Mouse (Mus musculus): ENCODE data around the gene 1700034I23Rik.
A peak's percentile ranks its signal among the peaks of the same experiment; 100 is the strongest.
"Not testable (repeated sequence)": the region's sequence is repeated elsewhere in the genome, so short reads cannot be mapped to it uniquely, and the experiment has no call there.

1700034I23Rik gene

DNA sequence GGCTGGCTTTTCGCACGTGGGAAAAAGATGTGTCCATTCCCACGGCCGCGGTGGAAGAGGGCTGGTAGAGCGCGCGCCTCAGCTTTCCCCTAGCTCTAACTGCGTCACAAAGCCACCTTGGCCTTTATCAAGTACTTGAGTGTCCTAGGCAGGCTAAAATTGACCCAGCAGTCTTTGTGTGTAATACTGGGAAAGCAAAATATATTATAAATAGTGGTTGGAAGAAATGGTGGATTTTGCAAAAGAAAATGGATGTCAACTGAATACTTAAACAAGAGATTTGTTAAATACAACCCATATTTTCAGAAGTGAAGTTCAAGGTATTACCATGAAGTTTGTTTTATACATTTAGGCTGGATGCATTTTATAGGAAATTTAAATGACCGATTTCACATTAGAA lies at the start of gene 1700034I23Rik:
Gene 1700034I23Rik (minus strand): TSS at position 101 of the 400 bp plus-strand sequence.
- not testable (repeated sequence) for DNase-seq (ENCODE audit: low spot score)

DNA sequence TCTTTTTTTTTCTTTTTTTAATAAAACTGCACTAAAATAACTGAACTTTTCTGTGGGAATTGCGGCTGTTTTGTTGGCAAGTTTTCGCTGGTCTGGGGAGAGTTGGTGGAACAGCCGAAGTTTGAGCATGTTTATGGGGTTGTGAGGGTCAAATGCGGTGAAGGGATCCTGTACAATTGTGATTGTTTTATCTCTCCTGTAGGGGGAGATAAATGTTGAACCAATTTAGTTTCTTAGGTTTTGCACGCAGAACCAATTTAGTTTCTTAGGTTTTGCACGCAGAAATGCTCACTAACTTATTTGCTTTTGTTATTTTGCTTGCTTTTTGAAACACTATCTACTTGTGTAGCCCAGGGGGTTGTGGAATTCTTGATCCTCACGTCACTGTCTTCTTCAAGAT lies 49.0 kb upstream of the 1700034I23Rik start:
- DNase-seq (ENCODE audit: low spot score), result no peak

DNA sequence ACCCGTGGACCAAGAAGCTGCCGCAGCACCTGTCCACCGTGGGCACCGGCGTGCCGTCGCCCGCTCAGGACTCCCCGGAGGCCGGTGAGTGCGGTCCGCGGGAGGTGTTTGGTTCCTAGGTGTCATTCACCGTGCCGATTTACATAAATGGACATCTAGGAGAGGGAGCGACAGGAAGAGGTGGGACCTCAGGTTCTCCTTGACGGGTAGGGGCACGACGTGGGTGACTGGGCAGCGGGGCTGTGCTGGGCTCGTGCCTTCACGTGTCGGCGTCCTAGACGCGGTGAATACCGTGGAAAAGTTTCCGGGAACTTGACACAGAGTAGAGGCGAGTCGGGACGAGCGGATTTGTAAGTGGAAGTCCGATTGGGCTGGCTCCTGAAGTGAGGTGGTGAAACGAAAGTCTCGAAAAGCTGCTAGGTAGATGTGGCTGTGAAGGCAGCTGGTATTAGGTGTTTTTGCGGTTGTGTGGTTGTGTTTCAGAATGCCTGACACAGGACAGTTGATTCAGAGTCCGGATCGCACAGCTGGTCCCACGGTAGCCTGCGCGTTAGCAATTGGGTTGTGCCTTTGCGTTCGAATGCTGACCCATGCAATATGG lies 48.4 kb upstream of the 1700034I23Rik start:
- DNase-seq (ENCODE audit: low spot score), result peak; percentile 20

DNA sequence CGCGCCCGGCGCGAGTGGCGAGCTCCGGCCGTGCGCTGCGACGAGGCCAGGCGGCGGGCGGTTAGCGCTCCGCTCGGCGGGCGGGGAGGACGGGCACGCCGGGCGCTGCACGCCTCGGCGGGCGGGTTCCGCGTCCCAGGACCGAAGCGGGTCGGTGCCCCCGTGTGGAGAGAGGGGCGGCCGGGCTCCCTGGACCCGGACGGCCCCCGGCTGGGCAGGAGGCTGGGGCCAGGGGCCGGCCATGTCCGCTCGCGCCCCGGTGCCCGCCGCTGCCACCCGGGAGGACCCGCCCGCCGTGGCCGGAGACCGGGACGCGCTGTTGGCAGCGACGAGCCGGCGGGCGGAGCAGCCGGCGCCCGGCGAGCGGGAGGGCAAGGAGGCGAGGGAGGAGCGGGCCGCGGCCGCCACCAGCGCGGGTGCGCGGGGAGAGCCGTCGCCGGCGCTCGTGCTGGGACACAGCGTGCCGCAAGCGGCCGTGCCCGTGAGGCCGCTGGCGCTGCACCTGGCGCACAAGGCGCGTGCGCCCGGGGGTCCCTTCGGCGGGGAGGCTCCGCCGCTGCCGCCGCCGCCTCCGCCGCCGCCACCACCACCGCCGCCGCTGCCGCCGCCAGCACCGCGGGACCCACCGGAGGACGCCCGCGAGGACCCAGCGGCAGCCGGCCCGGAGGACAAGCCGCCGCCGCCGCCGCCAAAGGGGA lies 47.7 kb upstream of the 1700034I23Rik start:
- peak; percentile 12 for DNase-seq (ENCODE audit: low spot score)

DNA sequence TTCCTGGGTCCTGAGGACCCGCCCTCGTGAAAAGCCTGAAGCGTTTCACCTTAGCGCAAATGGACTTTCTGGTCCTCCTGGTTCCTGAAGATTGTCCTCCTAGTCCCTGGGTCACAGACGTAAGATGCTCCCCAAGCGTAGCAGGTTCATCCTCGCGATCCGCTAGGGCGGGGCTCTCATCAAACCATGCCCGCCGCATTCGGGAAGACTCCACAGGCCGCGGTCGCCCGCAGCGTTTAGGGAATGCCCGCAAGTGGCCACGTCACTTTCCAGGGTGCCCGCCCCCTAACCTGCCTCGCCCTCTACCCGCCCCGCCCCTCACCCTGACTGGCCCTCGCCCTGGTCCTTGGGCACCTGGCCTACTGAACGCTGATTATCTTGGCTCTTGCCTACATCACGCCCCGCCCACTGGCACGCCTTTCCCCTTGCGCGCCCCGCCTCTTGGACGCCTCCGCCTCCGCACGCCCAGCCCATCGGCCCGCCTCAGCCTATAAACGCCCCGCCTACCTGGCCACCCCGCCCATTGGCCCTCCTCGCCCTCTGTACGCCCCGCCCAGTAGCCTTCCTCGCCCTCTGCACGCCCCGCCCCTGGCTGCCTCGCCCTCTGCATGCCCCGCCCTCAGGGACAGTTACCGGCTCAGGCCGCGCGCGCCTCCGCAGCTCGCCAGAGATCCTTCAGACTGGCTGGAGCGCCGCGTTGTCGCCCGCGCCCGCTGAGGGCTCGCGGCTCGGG lies 47.0 kb upstream of the 1700034I23Rik start, which contains the start of gene Larp1b:
Gene Larp1b (plus strand): TSS at position 659 of the 733 bp plus-strand sequence.
- DNase-seq (ENCODE audit: low spot score), result peak; percentile 99

DNA sequence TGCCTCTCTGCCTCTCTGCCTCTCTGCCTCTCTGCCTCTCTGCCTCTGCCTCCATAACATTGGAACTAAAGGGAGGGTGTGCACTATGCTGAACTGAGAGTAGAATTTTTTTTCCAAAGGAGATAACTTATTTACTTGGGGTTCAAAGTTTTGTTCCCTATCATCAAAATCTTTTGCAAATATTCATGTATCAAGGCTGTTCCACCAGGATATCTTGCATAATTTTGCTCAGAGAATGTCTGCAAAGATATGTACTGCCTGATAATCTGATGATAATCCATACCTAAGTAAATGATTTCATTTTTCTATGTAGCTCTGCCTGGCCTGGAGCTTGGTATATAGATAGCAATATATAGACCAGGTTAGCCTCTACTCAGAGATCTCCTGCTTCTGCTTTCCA lies 36.7 kb upstream of the 1700034I23Rik start:
- no peak for DNase-seq (ENCODE audit: low spot score)

DNA sequence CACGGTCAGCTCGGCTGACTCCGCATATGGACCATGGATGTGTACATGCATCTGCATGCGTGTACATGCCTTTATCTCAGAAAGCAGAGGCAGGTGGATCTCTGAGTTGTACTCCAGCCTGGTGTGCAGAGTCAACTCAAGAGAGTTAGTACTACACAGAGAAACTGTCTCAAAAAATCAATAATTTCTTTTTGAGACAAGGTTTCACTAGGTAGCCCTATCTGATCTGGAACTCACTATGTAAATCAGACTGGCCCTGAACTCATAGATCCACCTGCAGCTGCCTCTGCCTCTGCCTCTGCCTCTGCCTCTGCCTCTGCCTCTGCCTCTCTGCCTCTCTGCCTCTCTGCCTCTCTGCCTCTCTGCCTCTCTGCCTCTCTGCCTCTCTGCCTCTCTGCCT lies 36.2 kb upstream of the 1700034I23Rik start:
- no peak for DNase-seq (ENCODE audit: low spot score)

DNA sequence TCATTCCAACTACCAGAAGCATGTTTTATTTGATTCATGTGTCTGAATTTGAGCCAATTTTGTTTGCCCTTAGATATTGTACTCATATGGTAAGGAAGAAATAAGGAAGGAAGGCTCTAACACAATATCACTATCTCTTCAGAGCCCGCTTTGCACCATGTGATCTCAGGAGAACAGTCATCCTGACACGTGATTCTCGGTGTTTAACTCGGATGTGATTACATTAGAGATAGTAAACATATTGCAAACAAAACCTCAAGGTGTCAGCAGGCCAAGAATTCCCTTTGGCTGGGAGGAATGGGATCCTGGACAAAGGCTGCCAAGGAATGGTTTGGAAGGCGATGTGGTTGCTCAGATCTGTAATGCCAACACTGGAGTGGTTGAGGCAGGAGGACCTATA lies 35.8 kb upstream of the 1700034I23Rik start:
- no peak for DNase-seq (ENCODE audit: low spot score)

DNA sequence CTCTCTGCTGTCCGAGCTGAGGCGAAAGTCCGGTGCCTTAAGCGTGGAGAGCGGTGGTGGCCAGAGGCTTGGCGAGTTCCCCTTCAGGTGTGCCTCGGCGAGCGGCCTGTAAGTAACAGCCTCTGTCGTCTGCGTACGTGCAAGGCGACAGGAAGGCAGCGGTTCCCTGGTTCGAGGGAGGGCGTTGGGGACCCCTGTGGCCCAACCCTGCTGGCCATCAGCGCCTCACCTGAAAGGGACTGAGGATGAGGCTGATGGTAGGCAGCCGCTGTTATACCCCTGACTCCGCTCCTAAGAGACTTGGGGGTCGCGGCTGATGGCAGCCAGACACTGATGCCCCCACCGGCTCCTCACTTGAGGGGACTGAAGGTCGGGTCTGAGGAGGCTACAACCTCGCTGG lies 8.0 kb downstream of the 1700034I23Rik start:
- not testable (repeated sequence) for DNase-seq (ENCODE audit: low spot score)

DNA sequence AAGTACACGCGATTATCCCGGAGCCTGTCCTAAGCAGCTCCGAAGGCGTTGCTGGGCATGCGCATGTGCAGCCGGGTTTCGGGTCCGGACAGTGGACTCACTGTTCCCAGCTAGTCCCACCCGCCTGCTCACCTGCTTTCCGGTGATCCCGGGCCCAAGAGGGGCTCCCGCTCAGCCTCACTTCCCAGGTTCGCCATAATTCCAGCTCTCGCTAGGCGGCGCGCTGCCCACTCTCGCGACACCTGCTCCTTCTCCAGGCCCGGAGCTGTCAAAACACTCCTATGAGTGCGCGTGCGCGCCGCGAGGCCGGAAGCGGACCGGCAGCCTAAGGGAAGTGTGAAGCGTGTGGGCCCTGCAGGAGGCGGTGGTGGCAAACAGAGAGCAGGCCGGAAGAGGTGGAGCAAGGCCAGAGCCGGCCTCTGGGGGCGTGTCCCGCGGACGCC lies 8.5 kb downstream of the 1700034I23Rik start:
- DNase-seq (ENCODE audit: low spot score), result peak; percentile 99

DNA sequence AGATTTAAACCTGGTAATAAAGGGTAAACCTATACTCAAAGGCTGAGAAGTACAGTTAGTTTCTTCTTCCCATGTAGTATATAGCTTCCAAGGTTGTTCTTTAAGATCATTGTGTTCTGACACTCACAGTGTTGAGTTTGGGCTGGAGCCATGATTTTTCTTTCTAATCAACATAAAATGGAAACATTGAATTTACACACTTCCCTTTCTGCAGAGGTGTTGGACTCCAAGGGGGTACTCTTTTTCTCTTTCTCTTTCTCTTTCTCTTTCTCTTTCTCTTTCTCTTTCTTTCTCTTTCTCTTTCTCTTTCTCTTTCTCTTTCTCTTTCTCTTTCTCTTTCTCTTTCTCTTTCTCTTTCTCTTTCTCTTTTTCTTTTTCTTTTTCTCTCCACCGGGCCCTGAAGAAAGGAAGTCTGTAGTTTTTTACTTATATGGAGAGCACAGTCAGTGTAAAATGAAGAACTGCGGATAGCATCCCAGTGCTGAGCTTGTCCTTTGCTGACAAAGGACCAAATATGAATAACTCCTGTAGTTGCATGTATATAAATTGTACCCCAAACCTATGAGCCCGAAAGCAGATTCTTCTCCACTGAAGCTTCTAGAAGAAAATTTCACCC lies 49.1 kb downstream of the 1700034I23Rik start:
- DNase-seq (ENCODE audit: low spot score), result not testable (repeated sequence)

Measured in ovary, adult 18-20 months (tissue).